Mouse (Mus musculus) midbrain, embryonic 14.5 days (tissue): Measurements from ENCODE around the gene Lrrc10. TPM values are rescaled to one million over a fixed set of nuclear protein-coding genes. Genes with fewer than 3 reads are reported as not detected.
A peak's percentile ranks its signal among the peaks of the same experiment; 100 is the strongest.

Experiments
- ATAC-seq: fragments of 200-750 bp; cut with Nextera tagmentation; 2 replicates; pipeline ENCODE4 v1.8.0; 2017; ENCODE audit warnings: moderate number of reproducible peaks, moderate library complexity; ENCODE audit not compliant: low FRiP score, low TSS enrichment
- DNase-seq: peaks from one replicate; pipeline ENCODE4 v3.0.0-alpha.2; 2015
- H3K27ac ChIP-seq: fragments of 300-500 bp; sonication (generic); replicated peaks from 2 replicates; pipeline ENCODE4 v1.5.1; 2014; ENCODE audit warnings: mild to moderate bottlenecking, low read depth, low read length, moderate library complexity
- H3K27me3 ChIP-seq: fragments of 300-500 bp; sonication (generic); 2 replicates; pipeline ENCODE4 v1.6.1; 2014; ENCODE audit warnings: low read length, control low read depth, mixed read lengths; ENCODE audit not compliant: control insufficient read depth, insufficient read depth
- H3K36me3 ChIP-seq: fragments of 300-500 bp; sonication (generic); 2 replicates; pipeline ENCODE4 v1.6.1; 2014; ENCODE audit warnings: low read length, control low read depth; ENCODE audit not compliant: control insufficient read depth, insufficient read depth
- H3K4me1 ChIP-seq: fragments of 300-500 bp; sonication (generic); 2 replicates; pipeline ENCODE4 v1.6.1; 2014; ENCODE audit warnings: mild to moderate bottlenecking, antibody characterized with exemption, low read length, control low read depth; ENCODE audit not compliant: control insufficient read depth, insufficient read depth
- H3K4me2 ChIP-seq: fragments of 300-500 bp; sonication (generic); 2 replicates; pipeline ENCODE4 v1.6.1; 2014; ENCODE audit warnings: mild to moderate bottlenecking, low read length, moderate library complexity
- H3K4me3 ChIP-seq: fragments of 300-500 bp; sonication (generic); replicated peaks from 2 replicates; pipeline ENCODE4 v1.5.1; 2014; ENCODE audit warnings: low read depth, low read length
- H3K9ac ChIP-seq: fragments of 300-500 bp; sonication (generic); replicated peaks from 2 replicates; pipeline ENCODE4 v1.6.1; 2014; ENCODE audit warnings: mild to moderate bottlenecking, low read length, moderate library complexity
- H3K9me3 ChIP-seq: fragments of 300-500 bp; sonication (generic); 2 replicates; pipeline ENCODE4 v1.6.1; 2016; ENCODE audit warnings: low read length, control low read depth, mixed read lengths; ENCODE audit not compliant: control insufficient read depth
- WGBS: fragments of 180-500 bp; shearing (Covaris S2); extraction: QIAGEN DNeasy Blood & Tissue Kit; methylation state at CpG from one replicate; pipeline ENCODE4 v1.1.7; 2014; 5-methylcytosine and 5-hydroxymethylcytosine counted together
- polyA plus RNA-seq: library from polyadenylated mRNA; unstranded; fragments of >200 nt; fragmentation: Nextera tagmentation; extraction: Ambion mirVana; gene quantifications from 2 replicates; pipeline ENCODE4 v1.2.1, GENCODE M21; 2014

Gene Lrrc10
- polyA plus RNA-seq, 1 experiment from 2014 or later: not detected

DNA sequence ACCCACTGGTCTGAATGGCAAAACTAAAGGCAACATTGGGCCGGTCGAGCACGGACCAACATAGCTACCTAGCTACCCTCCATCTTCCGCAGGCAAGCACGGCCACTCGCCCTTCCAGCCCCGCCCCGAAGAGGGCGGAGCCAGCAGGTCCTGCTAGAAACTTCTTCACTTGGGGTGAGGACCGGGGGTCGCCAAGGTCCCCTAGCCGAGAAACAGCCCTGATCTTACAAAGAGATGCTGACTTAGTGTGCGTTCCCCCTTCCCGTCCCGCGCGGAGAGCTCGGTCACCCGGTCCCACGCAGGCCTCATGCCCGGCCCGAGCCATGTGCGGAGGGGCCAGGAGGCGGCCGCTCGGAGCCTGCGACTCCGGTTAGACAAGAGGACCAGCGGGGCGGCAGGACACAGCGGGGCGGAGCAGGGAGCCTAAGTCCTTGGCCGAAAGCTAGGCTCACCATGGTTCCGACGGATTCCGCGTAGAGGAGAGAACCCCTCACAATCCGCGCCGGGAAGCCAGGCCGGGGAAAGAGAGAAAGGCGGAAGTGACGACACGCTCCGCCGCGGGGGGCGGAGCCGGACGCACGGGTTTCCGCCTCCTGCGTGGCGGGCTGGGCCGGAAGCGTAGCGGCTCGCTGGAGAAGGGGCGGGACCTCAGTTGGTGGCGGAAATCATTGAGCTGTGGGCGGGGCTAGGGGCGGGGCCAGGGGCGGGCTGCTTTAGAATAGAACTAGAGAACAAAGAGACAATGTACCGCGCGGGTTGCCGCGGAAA is 18.3 kb downstream of the Lrrc10 start, which contains the start of gene Cct2:
TSS of gene Cct2 (minus strand) at position 561 of the 768 bp plus-strand sequence.
- Histone ChIP-seq H3K36me3 (peaks cover 37% of the 10 kb centered on the region), H3K9me3 (no peaks in the 10 kb centered on the region), H3K4me3 (peak within 1 kb of the TSS; percentile 99), H3K4me2 (peak within 1 kb of the TSS; percentile 93), H3K27me3 (no peaks in the 10 kb centered on the region), H3K4me1 (0 out of 2 replicates have a peak, but pooled peaks cover 4% of the 10 kb centered on the region), H3K9ac (peak within 1 kb of the TSS; percentile 70), H3K27ac (peak within 1 kb of the TSS; percentile 84)
- DNase-seq (peak; percentile 100), ATAC-seq (peak; percentile 95)
- WGBS: under 1% methylated on average over 68 of the region's 68 CpGs

DNA sequence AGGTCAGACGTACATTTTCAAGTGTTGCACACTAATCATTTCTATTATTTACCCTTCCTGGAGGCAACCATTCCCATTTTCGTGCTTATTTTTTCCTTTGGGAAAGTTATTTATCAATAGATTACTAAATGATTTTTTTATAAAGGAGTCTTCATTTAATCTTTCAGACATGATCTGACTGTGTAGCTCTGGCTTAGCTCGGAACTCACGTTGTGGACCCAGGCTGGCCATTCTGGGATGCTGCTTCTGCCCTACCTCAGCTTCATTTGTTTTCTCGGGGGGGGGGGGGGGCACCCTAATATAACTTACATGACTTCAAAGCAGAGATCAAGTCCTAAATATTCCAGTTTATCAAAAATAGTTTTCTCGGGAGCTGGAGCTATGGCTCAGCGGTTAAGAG is 18.9 kb downstream of the Lrrc10 start:
- H3K27me3 ChIP-seq: no peaks in the 10 kb centered on the region
- ATAC-seq (peak; percentile 44; the same call in 1 of the 2 replicates), DNase-seq (no peak)
- H3K9me3 ChIP-seq: no peaks in the 10 kb centered on the region
- H3K27ac ChIP-seq: peak overlapping the region; percentile 78
- peak overlapping the region; percentile 59 for H3K4me2 ChIP-seq
- peaks cover 30% of the 10 kb centered on the region for H3K36me3 ChIP-seq
- WGBS: 8% methylated on average over 7 of the region's 7 CpGs
- H3K9ac ChIP-seq: peak overlapping the region; percentile 57; the same call in 1 of the 2 replicates
- H3K4me1 ChIP-seq: 0 out of 2 replicates have a peak, but pooled peaks cover 4% of the 10 kb centered on the region
- H3K4me3 ChIP-seq: peak overlapping the region; percentile 99

DNA sequence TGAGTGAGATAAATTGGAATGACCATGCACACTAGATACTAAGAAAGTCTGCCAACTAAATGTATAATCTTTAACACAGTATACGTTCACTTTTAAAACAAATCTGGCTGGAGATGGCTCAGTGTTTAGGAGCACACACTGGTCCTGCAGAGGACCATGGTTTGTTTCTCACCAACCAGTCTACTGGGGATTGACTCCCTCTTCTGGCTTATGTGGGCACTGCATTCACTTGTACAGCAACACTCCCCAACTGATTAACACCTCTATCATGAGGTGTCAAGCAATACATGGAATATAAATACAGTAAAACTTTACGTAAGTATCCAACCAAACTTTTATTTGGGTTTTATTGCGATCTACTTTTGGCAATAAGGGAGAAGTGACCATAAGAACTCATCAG is 24.0 kb downstream of the Lrrc10 start:
- no peak overlapping the region for H3K27ac ChIP-seq
- H3K27me3 ChIP-seq: no peaks in the 10 kb centered on the region
- no peaks in the 10 kb centered on the region for H3K9me3 ChIP-seq
- 96% methylated on average over 3 of the region's 3 CpGs for WGBS
- no peak for ATAC-seq
- H3K9ac ChIP-seq: no peak overlapping the region
- no peak overlapping the region for H3K4me3 ChIP-seq
- no peak overlapping the region for H3K4me2 ChIP-seq
- DNase-seq: no peak
- H3K36me3 ChIP-seq: peaks cover 19% of the 10 kb centered on the region
- no peaks in the 10 kb centered on the region for H3K4me1 ChIP-seq

DNA sequence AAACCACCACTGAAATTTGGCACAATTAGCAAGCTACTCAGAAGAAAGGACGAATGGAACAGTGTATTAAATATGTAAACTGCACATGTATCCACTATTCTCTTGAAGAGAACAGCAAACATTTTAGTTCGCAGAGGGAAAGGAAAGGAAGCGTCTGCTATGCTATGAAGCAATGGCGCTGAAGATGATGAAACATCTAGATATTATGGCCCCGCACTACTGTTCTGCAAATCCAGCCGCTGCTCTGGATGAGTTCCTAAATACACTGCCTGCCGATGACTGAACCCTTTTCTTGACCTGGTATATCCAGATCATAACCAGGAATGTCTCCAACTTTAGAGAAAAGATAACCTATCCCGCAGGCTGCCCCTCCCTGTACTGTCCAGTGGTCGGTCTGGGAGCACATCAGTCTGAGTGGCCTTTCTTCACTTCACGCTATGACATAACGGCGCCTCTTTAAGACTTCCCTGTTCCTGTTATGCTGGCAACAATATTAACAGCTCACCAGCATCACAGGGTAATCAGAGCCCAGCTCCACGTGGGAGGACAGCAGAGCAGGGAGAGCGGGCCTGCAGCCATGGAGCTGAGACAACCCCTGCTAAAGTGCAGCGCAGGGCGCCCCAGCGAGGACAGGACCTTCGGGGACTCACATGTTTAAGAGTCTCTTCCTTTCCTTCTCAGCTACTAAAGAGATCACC is 27.2 kb downstream of the Lrrc10 start:
- ATAC-seq (no peak), DNase-seq (no peak)
- no peak overlapping the region for H3K4me2 ChIP-seq
- H3K36me3 ChIP-seq: peaks cover 38% of the 10 kb centered on the region
- H3K27me3 ChIP-seq: no peaks in the 10 kb centered on the region
- H3K27ac ChIP-seq: no peak overlapping the region
- no peaks in the 10 kb centered on the region for H3K9me3 ChIP-seq
- no peaks in the 10 kb centered on the region for H3K4me1 ChIP-seq
- H3K9ac ChIP-seq: no peak overlapping the region
- WGBS: 93% methylated on average over 18 of the region's 18 CpGs
- H3K4me3 ChIP-seq: no peak overlapping the region

DNA sequence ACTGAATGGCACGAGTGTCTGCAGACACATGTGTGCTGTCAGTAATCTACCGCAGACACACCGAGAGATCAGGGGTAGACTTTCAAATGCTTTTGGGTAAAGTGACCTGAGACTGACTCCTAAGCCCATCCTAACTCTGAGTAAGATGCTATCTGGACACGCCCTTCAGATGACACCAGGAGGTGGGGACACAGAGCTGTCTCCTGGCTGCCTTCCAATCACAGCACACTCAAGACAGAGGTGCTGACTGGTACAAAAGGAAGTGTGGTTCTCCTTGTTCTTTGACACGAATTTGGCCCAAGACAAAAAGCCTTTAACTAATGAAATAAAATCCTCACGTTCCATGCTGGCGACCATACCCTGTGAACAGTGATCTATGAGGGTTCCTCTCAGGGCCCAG is 28.0 kb downstream of the Lrrc10 start:
- H3K27me3 ChIP-seq: no peaks in the 10 kb centered on the region
- H3K36me3 ChIP-seq: peaks cover 42% of the 10 kb centered on the region
- no peak for ATAC-seq

DNA sequence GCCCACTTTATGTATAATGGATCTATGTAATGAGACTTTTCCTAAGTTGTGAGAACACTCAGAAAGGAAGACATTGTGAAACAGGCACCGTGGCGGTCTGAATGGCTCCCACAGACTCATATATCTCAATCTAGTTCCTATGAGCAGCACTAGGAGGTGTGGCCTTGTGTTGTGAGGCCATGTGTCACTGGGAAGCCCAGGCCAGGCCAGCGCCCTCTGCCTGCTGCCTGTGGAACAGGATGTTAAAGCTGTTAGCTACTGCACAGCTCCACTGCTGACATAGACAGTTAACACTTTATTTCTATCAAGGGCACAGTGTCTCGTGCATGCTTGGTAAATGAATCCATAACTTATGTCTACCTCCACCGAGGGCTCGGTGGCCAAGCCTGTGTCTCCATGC is 33.1 kb downstream of the Lrrc10 start:
- Histone ChIP-seq H3K9ac (no peak overlapping the region), H3K27me3 (no peaks in the 10 kb centered on the region), H3K27ac (no peak overlapping the region), H3K9me3 (no peaks in the 10 kb centered on the region), H3K36me3 (peaks cover 59% of the 10 kb centered on the region), H3K4me1 (no peaks in the 10 kb centered on the region), H3K4me3 (no peak overlapping the region), H3K4me2 (no peak overlapping the region)
- ATAC-seq: no peak
- peak; percentile 26 for DNase-seq
- WGBS: 81% methylated on average over 6 of the region's 6 CpGs

More for the DNA sequence above, 28.0 kb downstream of the Lrrc10 start:
- Histone ChIP-seq H3K4me3 (no peak overlapping the region), H3K9ac (no peak overlapping the region), H3K4me2 (no peak overlapping the region), H3K4me1 (no peaks in the 10 kb centered on the region), H3K9me3 (no peaks in the 10 kb centered on the region), H3K27ac (no peak overlapping the region)
- WGBS: 91% methylated on average over 7 of the region's 7 CpGs
- no peak for DNase-seq

DNA sequence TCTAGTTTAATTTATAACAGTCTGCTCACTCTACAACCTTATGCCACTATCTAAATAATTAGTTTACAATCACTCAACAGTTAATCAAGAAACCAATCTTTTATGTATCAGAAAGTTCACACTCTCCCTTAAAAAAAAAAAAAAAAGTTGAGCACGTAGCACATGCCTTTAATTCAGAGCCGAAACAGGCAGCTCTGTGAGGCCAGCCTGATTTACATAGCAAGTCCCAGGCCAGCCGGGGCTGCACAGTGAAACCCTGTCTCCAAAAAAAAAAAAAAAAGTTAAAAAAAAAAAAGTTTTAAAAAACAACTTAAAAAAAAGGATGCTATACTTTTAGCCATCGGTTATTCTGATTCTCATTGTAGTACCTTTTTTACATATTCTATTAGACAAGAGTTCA is 36.2 kb downstream of the Lrrc10 start:
- Histone ChIP-seq H3K4me3 (no peak overlapping the region), H3K27ac (no peak overlapping the region), H3K9ac (no peak overlapping the region), H3K9me3 (no peaks in the 10 kb centered on the region), H3K4me1 (no peaks in the 10 kb centered on the region), H3K27me3 (no peaks in the 10 kb centered on the region), H3K4me2 (no peak overlapping the region), H3K36me3 (peaks cover 50% of the 10 kb centered on the region)
- 71% methylated on average over 4 of the region's 4 CpGs for WGBS
- no peak for DNase-seq
- no peak for ATAC-seq

DNA sequence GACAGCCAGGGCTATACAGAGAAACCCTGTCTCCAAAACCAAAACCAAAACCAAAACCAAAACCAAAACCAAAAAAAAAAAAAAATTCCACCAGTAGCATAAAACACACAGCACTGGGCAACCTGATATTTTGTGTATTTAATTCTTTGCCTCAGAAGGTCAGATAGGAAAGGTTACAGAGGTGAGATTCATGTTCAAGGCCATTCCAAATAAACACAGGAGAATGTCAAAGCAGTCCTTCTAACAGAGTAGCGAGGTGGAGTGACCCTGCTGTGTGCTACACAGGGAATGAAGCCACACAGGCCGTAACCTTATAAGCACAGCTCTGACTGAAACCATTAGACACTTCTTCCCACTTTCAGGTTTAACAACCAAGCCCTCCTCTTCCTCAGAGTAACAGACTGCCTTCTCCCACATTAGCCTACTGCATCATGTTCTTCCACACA is 36.8 kb downstream of the Lrrc10 start:
- ATAC-seq: no peak
- Histone ChIP-seq H3K27ac (no peak overlapping the region), H3K27me3 (no peaks in the 10 kb centered on the region), H3K9ac (no peak overlapping the region), H3K36me3 (peaks cover 43% of the 10 kb centered on the region), H3K4me1 (no peaks in the 10 kb centered on the region), H3K4me2 (no peak overlapping the region), H3K4me3 (no peak overlapping the region), H3K9me3 (no peaks in the 10 kb centered on the region)
- WGBS: 94% methylated on average over 2 of the region's 2 CpGs
- no peak for DNase-seq
